Mouse (Mus musculus) urinary bladder, adult 2 months (tissue): Measurements from ENCODE around the gene 9630041A04Rik. TPM values are rescaled to one million over a fixed set of nuclear protein-coding genes. Genes with fewer than 3 reads are reported as not detected.

ENCODE experiments used
- DNase-seq: peaks from one replicate; pipeline ENCODE4 v3.0.0; 2022; ENCODE audit warnings: low spot score
- polyA plus RNA-seq: library from polyadenylated mRNA; depleted of rRNA; stranded (reverse); fragments of >200 nt; gene quantifications from 2 replicates; pipeline ENCODE4 v1.2.3, GENCODE M21; 2012

The 9630041A04Rik gene
- polyA plus RNA-seq, 1 experiment, result not detected

DNA sequence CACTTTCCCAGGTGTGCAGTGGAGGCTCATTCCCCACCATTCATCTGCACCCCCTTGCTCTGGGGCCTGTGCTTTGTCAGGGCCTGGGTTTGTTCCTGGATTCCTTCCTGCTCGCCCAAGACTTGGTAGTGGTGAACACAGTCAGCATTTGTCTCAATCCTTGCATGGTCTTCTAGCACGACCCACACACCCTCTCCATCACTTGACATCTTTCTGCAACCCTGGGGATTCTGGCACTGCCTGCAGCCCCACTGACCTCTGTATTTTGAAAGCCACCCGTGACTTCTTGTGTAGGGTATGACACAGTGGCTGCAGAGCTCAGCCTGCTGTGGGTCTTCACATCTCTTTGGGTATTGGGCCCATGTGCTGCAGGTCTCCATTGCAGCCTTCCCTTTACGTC, 57.1 kb downstream of the 9630041A04Rik start:
- no peak for DNase-seq

DNA sequence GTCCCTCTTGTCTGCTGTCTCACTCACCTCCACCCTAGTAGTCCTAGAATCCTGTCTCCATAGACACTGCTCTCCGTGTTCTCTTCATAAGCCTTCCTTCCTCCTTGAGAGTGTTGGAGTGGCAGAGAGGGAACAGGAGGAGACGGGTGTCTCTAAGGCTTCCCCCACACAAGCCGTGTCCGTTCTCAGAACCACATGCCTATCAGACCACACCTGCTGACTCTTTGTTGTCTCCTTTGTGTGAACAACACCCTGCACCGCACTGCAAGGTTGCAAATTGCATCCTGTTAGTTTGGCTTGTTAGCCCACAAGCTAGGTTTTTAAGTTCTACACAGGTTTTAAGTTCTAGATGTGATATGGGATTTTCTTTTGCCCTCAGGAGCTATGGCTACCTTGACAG, 57.7 kb downstream of the 9630041A04Rik start:
- DNase-seq, result no peak

DNA sequence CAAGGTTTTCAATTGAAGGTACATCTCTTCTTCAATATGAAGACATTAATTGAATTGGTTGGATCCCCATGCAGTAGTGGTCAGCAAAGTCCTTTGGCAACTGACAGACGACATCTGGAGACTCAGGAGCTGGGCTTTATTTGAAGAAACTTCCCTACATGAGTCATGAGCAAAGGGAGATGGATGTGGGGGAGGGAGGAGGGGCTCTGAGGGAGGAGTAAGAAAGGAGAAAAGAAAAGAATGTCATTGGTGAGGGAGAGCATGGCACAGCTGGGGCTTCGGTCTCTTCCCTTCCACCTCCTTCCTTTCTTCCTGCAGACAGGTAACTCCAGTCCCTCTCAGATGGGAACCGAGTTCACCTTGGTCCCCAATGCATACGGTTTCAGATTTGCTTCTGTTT, 61.2 kb downstream of the 9630041A04Rik start:
- no peak for DNase-seq

DNA sequence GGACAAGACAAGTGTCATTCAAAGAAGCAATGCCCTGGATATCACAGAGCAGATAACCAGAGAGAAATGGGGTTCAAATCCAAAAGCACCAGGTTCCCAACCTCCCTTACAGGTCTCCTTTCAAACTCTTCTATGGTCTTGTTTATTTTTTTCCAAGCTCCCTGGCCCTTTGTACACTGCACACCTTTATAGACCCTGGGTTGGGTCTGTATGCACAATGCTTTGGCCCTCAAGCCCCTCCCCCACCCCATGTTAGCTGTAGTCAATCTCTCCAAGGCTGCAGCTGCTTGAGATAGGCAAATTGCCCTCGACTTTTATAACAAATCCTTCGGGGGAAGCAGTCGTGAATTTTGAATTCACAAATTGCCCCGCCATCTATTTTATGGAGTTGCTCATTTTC, 63.2 kb downstream of the 9630041A04Rik start:
- DNase-seq, result no peak

DNA sequence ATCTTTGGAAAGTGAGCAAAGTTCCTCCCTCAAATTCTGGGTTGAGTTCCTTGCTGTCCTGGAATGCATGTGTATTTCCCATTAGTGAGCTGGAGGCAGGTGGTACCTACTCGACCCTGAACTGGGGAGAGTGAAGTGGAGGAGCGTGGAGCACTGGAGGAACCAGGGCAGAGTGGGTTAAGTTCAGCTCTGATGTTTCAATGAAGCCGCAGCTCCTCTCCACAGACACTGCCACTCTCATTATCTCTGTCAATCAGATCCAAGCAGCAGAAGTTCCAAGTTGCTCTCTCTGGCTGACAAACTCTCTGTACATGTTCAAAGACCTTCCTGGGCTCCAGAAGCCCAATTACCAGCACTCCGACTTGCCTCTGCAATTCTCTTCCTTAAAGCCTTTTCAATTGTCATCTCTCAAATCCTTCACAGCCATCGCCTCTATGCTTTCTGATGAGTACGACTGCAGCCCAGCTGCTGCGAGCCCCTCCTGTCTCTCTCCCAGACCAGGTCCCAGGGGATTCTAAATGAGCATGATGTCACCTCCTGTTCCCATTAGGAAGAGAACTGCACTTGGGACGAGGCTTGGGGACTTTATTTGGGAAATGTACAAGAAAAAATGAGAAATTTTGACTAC, 72.4 kb downstream of the 9630041A04Rik start:
- no peak for DNase-seq

DNA sequence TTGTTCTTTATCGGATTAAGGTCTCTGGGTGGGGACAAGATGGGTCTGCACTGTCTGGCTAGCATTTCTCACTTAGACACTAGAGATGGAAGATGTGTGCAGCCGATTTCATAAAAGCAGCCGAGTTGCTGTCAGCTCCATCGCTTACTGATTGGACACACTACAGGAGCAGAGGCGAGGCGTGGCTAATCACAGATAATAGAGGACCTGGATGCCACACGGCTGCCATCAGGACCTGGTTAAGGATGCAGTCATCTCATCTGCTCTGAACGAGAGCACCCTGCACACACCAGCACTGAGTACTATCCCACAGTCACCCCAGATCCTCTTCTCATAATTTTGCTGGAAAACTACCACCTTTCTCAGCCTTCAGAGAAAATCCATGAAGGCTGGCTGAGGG, 73.2 kb downstream of the 9630041A04Rik start:
- DNase-seq, result no peak

DNA sequence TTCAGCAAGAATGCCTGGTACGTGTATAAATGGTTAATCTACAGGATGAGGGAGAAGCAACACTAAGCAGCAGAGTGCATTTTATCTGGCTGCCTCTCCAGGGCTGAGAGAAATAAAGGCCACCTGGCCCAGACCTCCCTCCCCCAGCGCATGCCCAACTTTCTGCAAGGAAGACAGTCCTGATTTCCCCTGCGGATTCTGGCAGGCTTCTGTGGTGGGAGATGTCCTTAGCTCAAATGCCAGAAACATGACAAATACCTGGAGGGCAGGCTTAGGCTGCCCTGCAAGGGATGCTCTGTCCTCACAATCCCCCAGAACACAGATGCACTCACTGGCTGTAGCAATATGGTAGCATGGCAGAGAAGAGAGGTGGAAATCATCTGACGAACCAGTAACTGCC, 76.4 kb downstream of the 9630041A04Rik start:
- no peak for DNase-seq

DNA sequence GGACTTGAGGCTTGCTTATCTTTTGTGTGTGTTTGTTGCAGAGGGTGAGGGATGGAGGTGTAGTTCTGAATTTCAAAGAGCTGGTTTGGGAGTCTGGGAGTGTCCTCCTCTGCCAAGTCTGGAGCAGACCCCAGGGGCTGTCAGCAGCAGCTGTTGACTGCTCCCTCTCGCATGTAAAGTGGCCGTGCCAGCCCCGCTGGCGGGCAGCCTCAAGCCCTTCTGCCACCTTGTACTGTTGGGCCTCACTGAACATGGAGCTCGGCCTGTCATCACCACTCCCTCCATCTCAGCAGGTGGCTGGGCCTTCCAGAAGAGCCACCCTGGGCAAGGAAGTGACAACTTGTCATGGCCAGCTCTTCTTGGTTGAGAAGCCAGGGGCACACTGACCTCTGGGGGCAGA, 77.4 kb downstream of the 9630041A04Rik start:
- no peak for DNase-seq

DNA sequence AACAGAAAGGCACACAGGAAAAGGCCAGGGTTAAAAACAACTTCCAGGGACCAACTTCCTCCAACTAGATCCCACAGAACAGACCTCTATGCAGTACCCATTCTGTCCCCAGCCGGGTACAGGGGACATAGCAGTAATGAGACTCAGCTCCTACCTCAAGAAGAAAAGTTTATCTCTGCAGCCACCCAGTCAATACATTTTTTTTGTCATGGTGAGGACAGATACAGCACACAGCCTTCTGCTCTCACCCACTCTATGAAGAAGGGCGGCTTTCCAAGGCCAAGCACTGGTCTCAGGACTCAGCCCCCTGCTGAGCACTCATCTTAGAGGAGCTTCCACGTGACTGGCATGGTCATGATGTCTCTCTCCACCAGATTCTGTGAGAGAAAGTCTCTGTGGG, 78.5 kb downstream of the 9630041A04Rik start:
- no peak for DNase-seq

DNA sequence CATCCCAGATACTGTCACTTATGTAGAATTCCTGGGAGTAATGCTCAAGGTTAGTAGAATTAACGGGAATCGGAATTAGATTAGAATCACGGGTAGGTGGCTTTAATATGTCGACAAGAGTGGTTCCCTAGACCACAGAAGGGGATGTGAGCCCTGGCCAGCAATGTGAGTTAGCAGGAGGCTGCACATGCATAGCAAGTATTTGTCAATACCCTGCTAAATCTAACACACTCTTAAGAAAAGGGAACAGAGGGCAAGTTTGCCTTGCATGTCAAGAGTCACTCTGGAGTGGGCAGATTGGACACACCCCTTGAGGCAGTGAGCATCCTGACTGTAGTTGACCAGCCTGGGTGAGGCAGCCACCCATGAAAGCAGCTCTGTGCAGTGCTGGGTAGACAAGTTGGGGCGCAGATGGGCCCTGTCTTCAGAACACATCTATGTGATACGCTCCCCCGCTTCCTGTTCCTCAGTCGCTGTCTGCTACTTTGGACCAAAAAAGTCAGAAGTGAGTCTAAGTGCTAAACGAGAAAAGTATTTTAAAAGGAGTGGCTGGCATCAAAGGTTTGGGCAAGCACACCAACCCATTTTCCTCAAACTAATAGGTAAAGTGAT, 80.5 kb downstream of the 9630041A04Rik start:
- no peak for DNase-seq

DNA sequence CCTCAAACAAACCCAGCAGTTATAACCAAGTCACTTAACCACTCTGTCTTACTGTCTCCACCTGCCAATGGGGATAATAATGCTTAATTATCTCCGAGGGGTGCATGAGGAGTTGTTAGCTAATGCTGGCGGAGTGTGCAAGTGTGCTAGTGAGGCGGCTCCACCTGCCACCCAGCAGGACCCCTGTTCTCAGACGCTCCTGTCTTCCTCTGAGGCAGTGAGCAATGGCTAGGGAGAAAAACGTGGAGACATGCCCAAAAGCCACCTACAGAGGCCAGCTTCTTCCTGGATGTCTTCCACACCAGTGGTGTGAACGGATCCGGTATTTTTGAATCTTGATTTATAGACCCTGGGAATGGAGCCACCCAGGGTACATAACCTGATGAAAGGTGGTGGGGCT, 83.7 kb downstream of the 9630041A04Rik start:
- no peak for DNase-seq

DNA sequence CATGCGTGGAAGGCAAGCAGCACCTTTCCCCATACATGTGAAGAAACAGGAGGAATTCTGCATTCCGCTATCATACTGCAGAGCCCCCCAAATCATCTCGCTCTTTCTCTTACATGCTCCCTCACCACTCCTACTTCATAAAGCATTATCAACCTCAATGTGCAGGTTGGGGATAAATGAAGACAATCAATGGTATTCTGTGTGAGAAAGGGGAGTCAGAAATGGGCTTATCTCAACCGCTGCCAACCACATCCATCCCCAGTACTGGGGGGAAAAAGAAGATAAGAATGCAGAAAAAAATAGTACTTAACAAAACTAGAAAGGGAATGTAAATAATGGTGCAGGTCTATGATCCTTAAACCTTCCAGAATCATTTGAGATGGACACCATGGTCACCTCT, 84.2 kb downstream of the 9630041A04Rik start:
- no peak for DNase-seq

DNA sequence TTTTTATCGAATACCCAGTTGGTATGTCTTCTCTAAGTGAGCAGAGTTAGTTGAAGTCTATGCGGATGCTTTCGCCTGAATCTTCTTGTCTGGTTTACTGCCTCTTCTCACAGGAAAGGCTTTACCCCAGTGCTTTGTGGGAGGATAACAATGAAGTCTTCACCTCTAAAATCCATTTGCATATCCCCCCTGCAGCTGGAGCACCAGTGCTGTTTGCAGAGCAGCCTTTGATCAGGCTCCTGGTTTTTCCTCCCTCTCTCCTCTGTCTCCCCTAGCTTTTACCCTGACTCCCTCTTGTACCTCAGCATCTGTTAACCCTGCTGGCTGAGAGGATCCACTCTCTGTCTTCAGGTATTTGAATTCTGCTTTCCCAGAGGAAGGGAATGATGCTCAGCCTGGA, 88.5 kb downstream of the 9630041A04Rik start:
- DNase-seq, result no peak

DNA sequence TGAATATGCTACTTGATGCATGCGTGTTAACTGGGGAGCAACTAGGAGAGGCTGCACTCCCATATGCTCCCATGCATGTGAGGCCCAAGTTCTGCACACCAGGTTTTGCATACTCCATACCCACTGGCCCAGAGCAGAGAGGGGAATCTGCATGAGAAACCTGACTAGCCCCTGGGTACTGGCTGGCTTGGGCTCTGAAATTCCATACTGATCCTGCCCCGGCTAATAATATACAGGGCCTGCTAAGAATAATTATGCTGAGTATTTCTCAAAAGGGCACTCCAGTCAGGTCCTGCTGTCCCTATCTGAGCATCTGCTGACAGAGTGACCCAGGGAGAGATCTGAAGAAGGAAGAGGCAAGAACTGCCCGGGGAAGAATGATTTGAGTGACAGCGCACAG, 92.9 kb downstream of the 9630041A04Rik start:
- DNase-seq, result no peak

DNA sequence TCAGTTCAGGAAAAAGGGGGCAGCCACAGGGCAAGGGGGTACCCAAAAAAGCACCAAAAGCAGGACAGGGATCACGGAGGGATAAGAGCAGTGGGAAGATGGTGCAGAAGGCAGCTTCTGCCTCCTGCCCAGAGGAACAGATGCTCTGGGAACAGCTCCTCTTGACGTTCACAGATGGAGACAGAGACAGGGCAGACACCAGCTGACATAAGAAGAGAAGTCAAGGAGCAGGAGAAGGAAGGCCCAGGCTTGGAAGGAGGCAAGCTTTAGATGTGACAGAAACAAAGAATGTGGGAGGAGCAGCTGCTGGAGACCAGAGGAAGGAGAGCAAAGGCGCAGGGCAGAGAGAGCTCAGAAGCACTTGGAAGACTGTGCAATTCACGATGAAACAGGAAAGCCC, 94.6 kb downstream of the 9630041A04Rik start:
- DNase-seq, result no peak

DNA sequence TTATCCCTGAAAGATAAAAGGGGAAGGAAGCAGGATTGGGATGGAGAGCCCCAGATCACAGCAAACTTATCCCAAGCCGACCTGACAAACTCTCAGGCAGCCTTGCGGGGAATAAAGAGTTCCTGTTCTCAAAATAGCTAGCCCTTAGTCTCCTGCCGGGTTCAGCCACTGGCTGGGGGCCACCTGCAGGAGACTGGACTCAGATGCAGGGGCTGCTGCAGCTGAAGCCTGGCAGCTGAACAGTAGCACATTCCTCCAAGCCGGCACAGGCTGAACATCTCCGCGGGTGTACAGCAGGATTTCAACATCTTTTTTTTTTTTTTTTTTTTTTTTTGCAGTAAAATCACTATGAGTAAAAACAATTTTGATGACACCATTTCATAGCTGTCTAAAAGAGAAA, 110.2 kb downstream of the 9630041A04Rik start:
- no peak for DNase-seq

DNA sequence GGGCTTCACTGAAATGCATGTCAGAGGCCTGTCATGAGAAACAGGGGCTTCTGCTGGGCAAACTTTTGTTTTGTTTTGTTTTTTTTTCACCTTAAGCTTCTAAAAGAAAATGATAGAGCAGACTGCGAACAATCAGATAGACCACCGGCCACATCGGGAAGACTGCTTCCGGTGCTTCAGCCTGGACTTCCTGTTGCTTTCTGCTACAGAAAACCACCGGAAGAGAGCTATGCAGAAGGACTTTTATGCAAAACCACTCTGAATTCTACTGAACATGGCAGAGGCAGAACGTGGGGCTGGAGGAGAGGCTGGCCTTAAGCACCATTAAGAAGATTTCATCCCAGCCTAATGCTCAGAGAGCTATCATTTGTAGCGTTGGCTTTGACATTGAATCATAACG, 110.7 kb downstream of the 9630041A04Rik start:
- DNase-seq, result no peak

DNA sequence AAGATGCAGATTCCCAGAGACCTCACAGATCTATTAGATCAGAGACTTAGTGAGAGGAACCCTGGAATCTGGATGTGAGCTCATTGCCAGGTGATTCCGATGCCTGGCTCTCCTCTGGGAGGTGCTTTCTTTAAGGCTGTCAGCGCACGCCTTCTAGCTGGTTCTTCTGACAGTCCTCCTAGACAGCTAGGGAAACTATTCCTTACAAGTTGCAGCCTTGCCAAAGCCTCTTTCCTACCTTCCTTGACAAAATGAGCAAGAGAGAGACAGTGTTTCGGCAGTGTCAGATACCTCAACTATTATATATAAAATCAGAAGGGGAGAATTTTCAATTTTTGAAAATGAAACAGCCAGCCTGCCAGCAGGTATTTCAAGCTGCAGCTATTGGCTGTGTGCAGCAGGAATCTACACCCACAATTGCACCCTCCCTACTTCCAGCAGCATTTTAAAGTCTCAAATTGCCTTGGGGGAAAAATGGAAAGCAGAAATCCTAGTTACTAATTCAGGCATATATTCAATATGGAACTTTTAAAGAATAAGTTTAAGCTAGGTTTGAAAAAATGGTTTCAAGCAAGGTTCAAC, 115.3 kb downstream of the 9630041A04Rik start:
- DNase-seq, result no peak

DNA sequence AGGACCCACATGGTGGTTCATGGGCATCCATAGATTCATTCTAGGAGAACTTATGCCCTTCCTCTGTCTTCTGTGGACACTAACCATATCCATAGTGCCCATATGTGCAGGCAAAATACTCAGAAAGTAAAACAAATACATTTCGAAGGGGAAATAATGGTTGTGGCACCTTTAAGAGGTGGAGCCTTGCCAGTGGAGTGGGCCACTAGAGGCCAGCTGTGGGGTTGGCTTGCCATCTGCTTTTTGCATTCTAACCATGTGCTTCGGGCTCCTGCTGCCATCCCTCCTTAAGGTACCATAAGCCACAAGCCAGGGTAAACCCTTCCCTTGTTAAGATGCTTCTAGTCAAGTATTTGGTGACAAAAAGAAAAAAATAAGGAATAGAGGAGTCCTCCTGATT, 119.5 kb downstream of the 9630041A04Rik start:
- DNase-seq, result no peak

DNA sequence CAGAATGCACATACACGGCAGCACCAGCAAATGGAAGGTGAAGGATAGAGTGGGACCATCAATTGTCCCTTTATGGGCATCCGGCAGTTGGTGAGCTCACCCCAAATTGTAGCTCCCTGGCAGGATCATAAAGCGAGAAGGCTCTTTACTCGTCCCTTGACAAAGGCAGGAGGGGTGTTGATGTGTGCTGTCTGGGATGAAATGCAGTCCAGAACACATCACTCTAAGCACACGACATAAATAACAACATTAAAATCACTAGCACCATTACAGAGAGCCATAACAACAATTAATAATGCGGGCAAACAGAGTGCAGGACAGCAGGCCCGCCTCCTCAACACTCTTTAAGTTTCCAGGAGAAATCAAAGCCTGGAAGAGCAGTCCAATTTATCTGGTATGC, 120.7 kb downstream of the 9630041A04Rik start:
- no peak for DNase-seq

DNA sequence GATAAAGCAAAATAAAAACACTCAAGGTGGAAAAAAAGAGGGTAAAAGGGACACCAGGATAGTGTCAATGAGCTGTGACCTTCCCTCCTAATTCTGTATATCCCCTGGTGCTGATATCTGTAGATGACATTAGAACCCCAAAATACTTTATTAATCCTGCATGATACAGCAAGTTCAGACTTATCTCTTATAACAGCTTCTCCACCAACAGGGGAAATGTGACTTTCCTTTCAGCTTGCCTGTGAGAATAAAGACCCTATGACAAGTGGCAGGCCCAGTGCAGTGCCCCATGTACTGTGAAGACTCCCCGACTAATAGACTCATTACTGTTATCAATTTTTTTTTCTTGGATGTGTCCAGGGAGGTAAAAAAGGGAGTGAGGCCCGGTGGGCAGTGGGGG, 125.3 kb downstream of the 9630041A04Rik start:
- no peak for DNase-seq

DNA sequence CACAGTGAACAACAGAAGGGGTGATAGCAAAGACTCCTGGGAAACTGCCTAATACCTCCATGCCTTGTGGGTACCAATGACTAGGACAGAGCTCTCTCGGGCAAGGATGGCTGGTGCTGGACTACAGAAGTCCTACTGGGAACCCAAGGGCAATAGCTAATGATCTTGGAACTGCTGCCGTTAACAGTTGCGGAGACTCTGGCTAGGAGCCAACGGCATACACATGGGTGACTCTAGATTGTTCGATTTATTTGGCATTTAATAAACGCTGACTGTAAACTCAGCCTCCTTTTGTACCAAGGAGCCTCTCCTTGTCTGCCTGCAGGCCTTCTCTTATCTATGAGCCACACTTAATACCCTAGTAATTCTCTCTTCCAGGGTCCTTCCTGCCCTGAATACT, 128.4 kb downstream of the 9630041A04Rik start:
- DNase-seq, result no peak

DNA sequence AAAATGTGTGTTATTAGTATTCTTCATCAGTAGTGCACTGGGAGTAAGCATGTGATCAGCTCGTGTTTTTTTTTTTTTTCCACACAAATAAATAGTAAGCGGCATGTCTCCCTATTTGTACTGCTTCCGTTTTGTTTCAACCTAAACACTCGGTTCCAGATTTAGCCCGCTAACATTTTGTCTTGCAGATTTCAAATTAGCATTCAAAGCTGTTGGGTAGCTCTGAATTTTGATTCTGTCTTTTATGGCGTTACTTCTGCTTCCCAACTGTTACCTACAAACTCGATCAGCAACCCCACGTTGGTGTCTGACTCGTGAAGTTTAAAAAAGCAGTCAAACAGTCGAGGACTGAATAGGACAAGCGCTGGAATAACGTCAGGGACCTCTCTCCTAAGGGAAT, 129.2 kb downstream of the 9630041A04Rik start:
- DNase-seq, result no peak
